Mouse (Mus musculus): ENCODE measurements around the gene Alg9. TPM values are rescaled to one million over a fixed set of nuclear protein-coding genes. Genes with fewer than 3 reads are reported as not detected.
"Not testable (repeated sequence)": the region's sequence is repeated elsewhere in the genome, so short reads cannot be mapped to it uniquely, and the experiment has no call there.

Gene Alg9
- total RNA-seq, 2 experiments from 2014 or later, result 9.9 to 11.6 TPM

GRCm38 (mm10) chr9:50809146-50809545 is 34.3 kb downstream of the Alg9 start:
- DNase-seq (ENCODE audit: low spot score), result no peak
- intact Hi-C loops (cut with DNase I), result no loop called here

- no peak for DNase-seq (ENCODE audit: low spot score)
- intact Hi-C loops (cut with DNase I), result loop anchor here (2.0 kb wide), 1 partner anchor 22 kb away; no protein-coding TSS in a partner anchor
Measured at GRCm38 (mm10) chr9:50811187-50811586, 36.4 kb downstream of the Alg9 start.

DNA sequence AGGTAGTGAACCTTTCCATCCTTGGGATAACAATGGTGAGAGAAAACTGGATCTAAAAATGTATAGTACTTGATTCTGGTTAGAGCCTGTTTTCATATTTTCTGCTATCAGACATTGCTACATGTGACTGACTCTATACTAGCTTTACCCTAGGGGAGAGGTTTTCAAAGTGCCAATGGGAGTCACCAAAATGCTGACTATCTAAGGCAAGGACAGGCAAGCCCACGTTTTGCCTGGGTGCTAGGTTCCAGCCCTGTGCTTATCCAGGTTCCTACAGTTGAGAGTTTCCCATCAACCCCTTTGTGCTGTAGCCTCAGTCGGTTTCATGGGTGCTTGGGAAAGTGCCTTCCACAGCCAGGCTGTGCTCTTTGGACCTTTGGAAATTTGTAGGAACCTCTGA is 36.9 kb downstream of the Alg9 start:
- DNase-seq (ENCODE audit: low spot score), result no peak
- intact Hi-C loops (cut with DNase I), result loop anchor here (2.0 kb wide), 1 partner anchor 23 kb away; no protein-coding TSS in a partner anchor

DNA sequence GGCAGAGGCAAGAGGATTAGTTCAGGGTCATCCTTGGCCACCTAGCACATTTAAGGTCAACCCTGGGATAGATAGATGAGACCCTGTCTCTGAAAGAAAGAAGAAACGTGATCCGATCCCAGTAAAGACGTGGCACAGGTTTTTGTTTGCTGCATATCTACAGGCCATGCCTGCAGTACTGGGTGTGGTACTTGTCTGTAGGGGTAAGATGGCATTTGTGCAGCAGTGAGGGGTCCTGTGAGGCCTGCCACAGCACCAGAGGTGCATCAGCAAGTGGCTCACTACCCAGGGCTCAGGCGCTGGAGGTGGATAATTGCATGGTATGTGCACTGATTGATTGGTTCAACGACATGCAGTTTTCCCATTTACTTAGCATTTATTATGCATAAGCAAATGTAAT is 39.0 kb downstream of the Alg9 start:
- intact Hi-C loops (cut with DNase I), result no loop called here
- no peak for DNase-seq (ENCODE audit: low spot score)

GRCm38 (mm10) chr9:50815666-50816065 is 40.8 kb downstream of the Alg9 start:
- intact Hi-C loops (cut with DNase I), result no loop called here
- DNase-seq (ENCODE audit: low spot score), result no peak

DNA sequence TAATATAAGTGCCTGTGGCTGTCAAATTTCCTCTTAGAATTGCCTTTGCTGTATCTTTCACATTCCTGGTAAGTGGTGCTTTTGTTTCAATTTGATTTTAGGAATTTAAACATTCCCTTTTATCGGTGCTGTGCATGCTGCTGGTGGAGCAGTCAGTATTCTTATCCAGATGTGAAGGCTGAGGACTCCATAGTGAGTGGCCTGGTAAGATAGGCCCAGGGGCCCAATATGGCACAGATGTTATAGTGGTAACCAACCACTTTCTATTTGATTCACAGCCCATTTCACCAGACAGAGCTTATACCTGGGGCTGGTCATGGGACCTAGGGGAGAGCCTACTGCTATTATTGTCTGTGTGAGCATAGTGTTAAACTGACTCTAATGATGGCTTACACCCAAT is 41.7 kb downstream of the Alg9 start:
- DNase-seq (ENCODE audit: low spot score), result no peak
- intact Hi-C loops (cut with DNase I), result no loop called here

DNA sequence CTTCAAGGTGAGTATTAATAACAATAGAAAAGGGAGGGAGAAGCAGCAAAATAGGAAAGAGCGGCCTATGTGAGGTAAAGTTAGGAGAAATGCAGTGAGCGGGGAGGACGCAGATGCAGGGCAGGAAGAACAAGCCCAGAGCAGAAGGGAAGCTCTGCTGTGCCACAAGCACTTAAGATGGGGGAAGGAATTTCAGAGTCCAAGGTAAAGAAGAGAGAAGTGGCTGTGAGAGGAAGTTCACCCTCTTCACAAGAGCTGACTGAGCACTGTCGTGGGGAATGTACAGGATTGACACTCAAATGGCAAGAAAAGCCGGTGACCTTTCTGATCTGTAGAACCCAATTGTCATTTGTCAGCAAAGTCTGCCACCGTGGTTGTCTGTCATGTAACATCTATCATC is 43.2 kb downstream of the Alg9 start:
- intact Hi-C loops (cut with DNase I), result no loop called here
- DNase-seq (ENCODE audit: low spot score), result no peak

DNA sequence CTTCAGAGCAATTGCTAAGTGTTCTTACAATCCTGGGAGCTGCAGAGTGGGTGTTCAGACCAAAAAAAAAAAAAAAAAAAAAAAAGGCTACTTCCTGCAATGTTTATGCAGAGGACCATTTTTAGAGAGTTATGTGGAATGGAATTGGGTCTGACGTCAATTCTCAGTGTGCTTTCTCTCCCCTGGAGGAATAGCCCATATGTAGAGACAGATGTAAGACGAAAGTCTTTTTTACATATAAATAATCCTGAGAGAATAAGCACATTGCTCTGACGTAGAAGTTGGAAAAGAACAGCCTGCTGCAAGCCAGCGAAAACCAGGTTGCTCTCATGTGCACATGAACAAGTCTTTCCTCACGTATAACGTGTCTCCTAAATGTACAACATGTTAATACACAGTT is 44.9 kb downstream of the Alg9 start:
- intact Hi-C loops (cut with DNase I), result no loop called here

DNA sequence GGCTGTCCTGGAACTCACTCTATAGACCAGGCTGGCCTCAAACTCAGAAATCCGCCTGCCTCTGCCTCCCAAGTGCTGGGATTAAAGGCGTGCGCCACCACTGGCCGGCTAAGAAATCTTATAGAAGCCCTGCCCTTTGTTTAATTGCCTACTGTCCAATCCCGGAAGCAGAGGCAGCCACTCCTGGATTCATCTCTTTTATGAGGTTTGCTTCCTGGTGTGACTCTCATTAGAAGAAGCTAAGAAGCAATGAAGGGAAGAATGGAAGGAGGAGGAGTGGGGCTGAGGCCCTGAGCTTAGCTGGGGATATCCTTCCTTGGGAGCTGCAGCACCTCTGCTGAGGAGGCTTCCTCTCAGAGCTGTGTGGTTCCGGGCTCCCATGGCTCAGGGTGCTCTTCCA is 46.8 kb downstream of the Alg9 start:
- intact Hi-C loops (cut with DNase I), result no loop called here

More for the DNA sequence above, 44.9 kb downstream of the Alg9 start:
- DNase-seq (ENCODE audit: low spot score), result no peak

GRCm38 (mm10) chr9:50822216-50822615 is 47.4 kb downstream of the Alg9 start:
- DNase-seq (ENCODE audit: low spot score), result no peak
- intact Hi-C loops (cut with DNase I), result no loop called here

More for the DNA sequence above, 46.8 kb downstream of the Alg9 start:
- DNase-seq (ENCODE audit: low spot score), result no peak

DNA sequence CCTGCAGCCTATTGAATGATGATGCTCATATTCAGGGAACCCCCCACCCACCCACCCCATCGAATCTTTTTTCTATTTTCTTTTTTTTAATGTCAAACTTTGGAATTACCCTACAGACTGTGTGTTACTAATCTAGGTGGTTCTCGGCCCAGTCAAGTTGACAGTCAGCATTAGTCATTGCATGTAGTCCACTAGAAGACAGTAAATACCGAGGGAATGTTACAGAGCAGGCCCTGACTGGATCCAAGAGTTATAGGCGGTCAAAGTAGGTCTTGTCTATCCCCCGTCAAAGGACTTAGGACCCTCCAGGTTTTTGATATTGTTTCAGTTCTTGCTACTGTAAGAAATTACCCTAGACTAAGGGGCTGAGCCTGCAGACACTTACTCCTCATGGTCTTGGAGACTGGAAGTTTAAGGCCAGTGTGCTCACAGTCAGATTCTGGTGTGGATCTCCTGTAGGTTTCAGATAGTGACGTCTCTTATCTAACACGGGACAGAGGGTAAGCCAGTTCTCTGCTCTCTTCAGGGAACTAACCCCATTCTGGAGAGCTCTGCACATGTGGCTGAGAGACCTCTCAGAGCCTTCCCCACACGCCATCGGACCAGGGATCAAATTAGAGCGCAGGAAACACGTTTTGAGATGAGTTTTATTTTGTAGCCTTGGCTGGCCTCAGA is 49.1 kb downstream of the Alg9 start:
- intact Hi-C loops (cut with DNase I), result no loop called here
- no peak for DNase-seq (ENCODE audit: low spot score)

GRCm38 (mm10) chr9:50831514-50831913 is 56.7 kb downstream of the Alg9 start:
- intact Hi-C loops (cut with DNase I), result no loop called here
- DNase-seq (ENCODE audit: low spot score), result no peak

GRCm38 (mm10) chr9:50832162-50832561 is 57.3 kb downstream of the Alg9 start:
- intact Hi-C loops (cut with DNase I), result no loop called here
- DNase-seq (ENCODE audit: low spot score), result no peak

- DNase-seq (ENCODE audit: low spot score); intact Hi-C loops (cut with DNase I): not testable (repeated sequence)
Measured at GRCm38 (mm10) chr9:50832582-50832981, 57.8 kb downstream of the Alg9 start.

- intact Hi-C loops (cut with DNase I), result no loop called here
- DNase-seq (ENCODE audit: low spot score), result no peak
Measured at GRCm38 (mm10) chr9:50833786-50834185, 59.0 kb downstream of the Alg9 start.

- DNase-seq (ENCODE audit: low spot score), result no peak
- intact Hi-C loops (cut with DNase I), result no loop called here
Measured at GRCm38 (mm10) chr9:50835068-50835705, 60.4 kb downstream of the Alg9 start.

DNA sequence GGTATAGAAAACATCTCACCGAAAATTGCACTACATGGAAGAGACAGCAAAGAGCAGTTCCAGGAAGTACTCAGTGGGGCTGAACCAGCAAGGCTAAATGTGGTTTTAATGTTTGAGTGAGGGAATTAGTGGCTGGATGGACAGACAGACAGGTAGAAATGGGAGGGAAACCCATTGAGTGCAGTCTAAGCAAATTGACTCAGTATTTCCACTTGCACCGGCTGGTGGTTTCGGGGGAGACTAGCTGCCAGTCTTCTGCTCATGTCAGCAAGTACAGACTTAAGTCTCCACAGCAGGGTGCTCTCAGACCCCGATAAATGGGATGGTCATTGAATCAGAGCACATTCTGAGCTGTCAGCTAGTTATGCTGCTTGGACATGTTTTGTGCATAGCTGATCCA is 61.3 kb downstream of the Alg9 start:
- intact Hi-C loops (cut with DNase I), result no loop called here
- no peak for DNase-seq (ENCODE audit: low spot score)

GRCm38 (mm10) chr9:50841079-50841789 is 66.4 kb downstream of the Alg9 start:
- DNase-seq (ENCODE audit: low spot score), result no peak
- intact Hi-C loops (cut with DNase I), result loop anchor here (10.0 kb wide), 1 partner anchor 454 kb away; no protein-coding TSS in a partner anchor

DNA sequence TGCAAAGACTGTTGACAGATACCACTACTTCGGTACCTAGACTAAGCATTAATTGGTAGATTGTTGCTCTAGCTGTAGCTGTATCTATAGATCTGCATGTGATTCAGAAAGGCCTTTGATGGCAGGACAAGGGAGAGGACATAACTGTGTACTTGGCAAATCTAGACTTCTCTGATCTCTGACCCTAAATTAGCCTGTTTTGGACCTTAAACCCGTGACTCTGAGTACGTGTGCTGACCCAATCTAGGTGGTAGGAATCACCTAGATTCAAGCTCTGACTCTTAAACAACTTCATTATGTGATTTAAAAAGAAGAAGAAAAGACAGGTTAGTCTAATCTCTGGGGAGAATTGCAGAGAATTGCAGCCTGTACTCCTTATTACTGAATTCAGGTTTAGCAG is 70.3 kb downstream of the Alg9 start, which contains the start of gene Ppp2r1b:
Ppp2r1b (plus strand) TSS at position 221 of the 400 bp plus-strand sequence.
- DNase-seq (ENCODE audit: low spot score), result no peak
- intact Hi-C loops (cut with DNase I), result loop anchor here (5.0 to 10.0 kb wide), 2 partner anchors 292 to 450 kb away; no protein-coding TSS in a partner anchor

DNA sequence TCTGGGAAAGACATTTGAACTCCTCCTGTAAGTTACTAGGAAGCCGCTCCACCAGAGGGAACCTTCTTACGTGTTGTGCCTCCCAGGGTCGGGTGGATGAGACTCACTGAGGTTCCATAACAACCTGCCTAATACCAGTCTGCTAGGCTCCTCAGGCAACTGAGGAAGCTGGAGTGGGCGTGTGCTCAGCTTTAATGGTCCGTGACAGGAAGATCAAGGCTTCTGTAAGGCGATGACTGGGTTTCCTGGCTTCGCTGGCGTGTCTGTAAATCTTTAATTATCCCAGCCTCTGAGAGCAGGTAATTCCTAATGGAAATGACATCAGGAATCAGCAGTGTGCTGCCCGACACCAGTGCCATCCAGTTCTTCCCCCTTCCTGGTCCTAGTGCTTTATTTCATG is 70.7 kb downstream of the Alg9 start:
- DNase-seq (ENCODE audit: low spot score), result no peak
- intact Hi-C loops (cut with DNase I), result loop anchor here (5.0 to 10.0 kb wide), 2 partner anchors 292 to 449 kb away; no protein-coding TSS in a partner anchor

- DNase-seq (ENCODE audit: low spot score), result no peak
- intact Hi-C loops (cut with DNase I), result loop anchor here (5.0 to 10.0 kb wide), 2 partner anchors 290 to 448 kb away; no protein-coding TSS in a partner anchor
Measured at GRCm38 (mm10) chr9:50847133-50847532, 72.3 kb downstream of the Alg9 start.
